Mouse (Mus musculus) olfactory bulb, adult 2 months (tissue): Measurements from ENCODE around the gene Il22ra1. TPM values are rescaled to one million over a fixed set of nuclear protein-coding genes. Genes with fewer than 3 reads are reported as not detected.

Experiments
- H3K27ac ChIP-seq: fragments of 200-500 bp; 2 replicates; pipeline ENCODE4 v1.5.1; 2012; ENCODE audit warnings: low read depth, low read length; ENCODE audit not compliant: insufficient read depth
- H3K4me1 ChIP-seq: fragments of 200-500 bp; 2 replicates; pipeline ENCODE4 v1.6.1; 2012; ENCODE audit warnings: low read length; ENCODE audit not compliant: control insufficient read depth, insufficient read depth
- H3K4me3 ChIP-seq: fragments of 200-500 bp; 2 replicates; pipeline ENCODE4 v1.5.1; 2012; ENCODE audit warnings: mild to moderate bottlenecking, low read depth, low read length, moderate library complexity; ENCODE audit not compliant: insufficient read depth
- CTCF ChIP-seq: fragments of 200-500 bp; IDR thresholded peaks from 2 replicates; pipeline ENCODE4 v1.5.1; 2012; ENCODE audit warnings: low read depth, mild to moderate bottlenecking, low read length, moderate library complexity; ENCODE audit not compliant: insufficient read depth
- POLR2A ChIP-seq: fragments of 200-500 bp; IDR thresholded peaks from 2 replicates; pipeline ENCODE4 v1.6.1; 2012; ENCODE audit warnings: mild to moderate bottlenecking, low read depth, low read length, moderate library complexity; ENCODE audit not compliant: insufficient read depth
- WGBS: fragments of 180-500 bp; shearing (Covaris S2); methylation state at CpG from one replicate; pipeline ENCODE4 v1.1.7; 2018; 5-methylcytosine and 5-hydroxymethylcytosine counted together
- polyA plus RNA-seq: library from polyadenylated mRNA; stranded (reverse); fragments of >200 nt; gene quantifications from 2 replicates; pipeline ENCODE4 v1.2.4, GENCODE M21; 2012; ENCODE audit warnings: low replicate concordance; ENCODE audit not compliant: missing spikeins, insufficient read depth, insufficient read length

Il22ra1 gene
- polyA plus RNA-seq, 1 experiment = not detected

DNA sequence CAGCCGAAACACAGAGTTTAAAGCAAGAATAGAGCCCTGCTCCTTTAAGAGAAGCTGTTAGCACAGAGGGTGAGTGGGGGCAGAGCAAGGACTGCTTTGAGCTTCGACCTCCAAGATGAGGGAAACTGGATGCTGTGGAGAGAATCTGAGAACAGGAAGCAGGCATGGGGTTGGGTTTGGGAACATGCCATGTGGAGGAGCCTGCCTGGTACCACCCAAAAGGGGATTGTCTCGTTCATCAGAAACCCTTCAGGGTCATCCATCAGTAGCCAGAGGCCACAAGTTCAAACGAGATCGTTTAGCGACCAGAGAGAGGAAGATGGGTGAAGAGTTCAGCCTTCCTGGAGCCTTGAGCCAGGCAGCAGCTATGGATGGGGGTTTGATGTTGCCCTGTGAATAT lies 15.5 kb downstream of the Il22ra1 start:
- peaks cover 13% of the 10 kb centered on the region for H3K4me1 ChIP-seq
- WGBS = 63% methylated on average over 6 of the region's 6 CpGs
- H3K27ac ChIP-seq = no peak overlapping the region
- no peak overlapping the region for H3K4me3 ChIP-seq
- TF ChIP-seq POLR2A = no peak
- no peak for TF ChIP-seq CTCF

DNA sequence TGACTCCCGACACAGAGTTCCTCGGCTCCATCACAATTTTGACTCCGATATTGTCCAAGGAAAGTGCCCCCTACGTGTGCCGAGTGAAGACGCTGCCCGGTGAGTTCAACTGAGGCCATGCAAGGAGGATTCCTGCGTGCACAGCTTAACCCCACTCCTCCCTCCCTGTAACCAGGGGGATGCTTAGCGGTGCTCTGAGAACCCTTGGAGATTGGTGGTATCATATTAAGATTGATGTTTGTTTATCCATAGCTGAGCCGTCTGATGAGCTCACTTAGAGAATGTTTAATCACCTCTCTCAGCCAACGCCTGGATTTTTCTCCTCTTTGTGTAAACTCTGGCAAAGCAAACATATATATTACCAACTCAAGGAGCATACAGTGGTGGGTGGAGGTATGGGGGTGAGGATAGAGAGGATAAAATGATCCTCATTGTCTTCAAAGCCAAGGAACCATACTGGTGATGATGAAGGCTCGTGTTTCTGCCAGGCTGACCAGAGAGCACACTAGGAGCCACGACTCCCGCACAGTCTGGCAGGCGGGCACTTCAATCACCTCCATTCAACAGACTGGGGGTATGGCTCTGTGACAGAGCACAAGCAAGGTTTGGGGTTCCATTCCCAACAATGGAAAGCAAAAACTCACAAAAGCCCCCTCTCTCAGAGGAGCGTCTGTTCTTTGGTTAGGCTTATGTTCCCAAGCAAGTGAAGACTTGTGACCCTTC lies 16.9 kb downstream of the Il22ra1 start:
- H3K4me3 ChIP-seq = no peak overlapping the region
- no peak overlapping the region for H3K27ac ChIP-seq
- H3K4me1 ChIP-seq = peaks cover 13% of the 10 kb centered on the region
- TF ChIP-seq CTCF (no peak), POLR2A (no peak)
- 60% methylated on average over 16 of the region's 16 CpGs for WGBS

DNA sequence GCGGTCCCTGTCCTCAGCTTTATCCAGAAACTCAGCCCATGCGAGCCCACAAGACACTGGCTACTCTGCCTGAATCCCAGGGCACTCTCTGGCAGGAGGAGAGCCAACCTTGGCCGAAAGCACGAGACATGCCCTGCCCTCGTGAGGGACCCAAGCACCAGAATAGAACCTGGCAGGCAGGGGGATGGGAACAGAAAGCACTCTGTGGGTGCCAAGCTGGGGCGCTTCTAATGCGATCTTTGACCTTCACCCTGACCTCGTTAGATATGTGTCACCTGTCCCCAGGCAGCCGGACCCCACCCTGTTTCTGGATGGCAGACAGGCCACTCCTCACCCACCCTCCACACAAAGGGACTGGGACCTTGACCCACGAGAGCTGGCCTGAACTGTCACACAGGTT lies 17.6 kb downstream of the Il22ra1 start:
- WGBS = 85% methylated on average over 10 of the region's 10 CpGs

DNA sequence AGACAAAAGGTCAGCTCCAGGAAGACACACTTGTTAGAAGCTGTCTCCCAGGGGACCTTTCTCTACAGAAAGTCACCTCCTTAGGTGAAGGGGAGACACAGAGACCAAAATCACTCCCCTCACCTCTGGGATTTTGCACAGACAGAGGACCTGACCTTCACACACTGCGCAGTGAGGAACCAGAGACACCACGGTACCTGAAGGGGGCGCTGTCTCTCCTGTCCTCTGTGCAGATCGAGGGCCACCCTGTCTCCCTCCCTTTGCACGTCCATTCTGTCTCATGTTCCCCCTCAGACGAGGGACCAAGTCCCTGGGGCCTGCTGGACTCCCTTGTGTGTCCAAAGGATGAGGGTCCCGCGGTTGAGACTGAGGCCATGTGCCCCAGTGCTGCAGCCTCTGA lies 22.9 kb downstream of the Il22ra1 start:
- TF ChIP-seq POLR2A (no peak), CTCF (no peak)
- no peak overlapping the region for H3K4me3 ChIP-seq
- no peaks in the 10 kb centered on the region for H3K4me1 ChIP-seq
- H3K27ac ChIP-seq = no peak overlapping the region
- 84% methylated on average over 8 of the region's 8 CpGs for WGBS

More for the DNA sequence above, 17.6 kb downstream of the Il22ra1 start:
- Histone ChIP-seq H3K4me1 (peaks cover 13% of the 10 kb centered on the region), H3K27ac (no peak overlapping the region), H3K4me3 (no peak overlapping the region)
- TF ChIP-seq CTCF (no peak), POLR2A (no peak)

DNA sequence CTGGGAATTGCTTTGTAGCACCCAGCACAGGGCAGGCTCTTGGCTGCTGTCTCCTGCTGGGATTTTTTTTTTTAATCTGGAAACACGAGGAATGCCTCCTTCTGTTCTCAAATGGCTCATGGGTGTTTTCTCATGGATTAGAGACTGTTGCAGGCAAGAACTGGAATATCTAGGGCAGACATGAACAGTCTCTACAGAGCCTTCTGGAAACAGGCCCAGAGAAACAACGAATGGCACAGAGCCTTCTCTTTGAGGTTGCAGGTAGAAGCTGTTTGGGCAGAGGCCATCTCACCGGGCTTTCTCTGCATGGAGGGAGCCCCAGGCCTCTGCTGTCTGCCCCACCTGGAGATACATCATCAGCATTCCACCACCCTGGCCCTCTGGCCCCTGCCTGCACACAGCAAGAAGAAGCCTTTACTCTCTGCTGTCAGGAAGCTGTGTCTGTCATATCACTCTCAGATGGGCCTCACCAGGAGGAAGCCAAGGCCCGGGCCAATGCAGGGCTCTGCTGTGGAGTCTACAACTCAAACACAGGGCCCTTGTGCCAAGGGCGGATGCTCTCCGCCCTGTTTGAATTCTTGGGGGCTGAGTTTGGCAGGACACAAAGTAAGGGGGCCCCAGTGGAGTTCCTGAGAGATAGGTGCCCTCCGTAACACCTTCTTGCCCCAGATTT lies 24.3 kb downstream of the Il22ra1 start:
- TF ChIP-seq CTCF (no peak), POLR2A (no peak)
- Histone ChIP-seq H3K4me1 (no peaks in the 10 kb centered on the region), H3K4me3 (no peak overlapping the region), H3K27ac (no peak overlapping the region)
- WGBS = 83% methylated on average over 7 of the region's 7 CpGs

DNA sequence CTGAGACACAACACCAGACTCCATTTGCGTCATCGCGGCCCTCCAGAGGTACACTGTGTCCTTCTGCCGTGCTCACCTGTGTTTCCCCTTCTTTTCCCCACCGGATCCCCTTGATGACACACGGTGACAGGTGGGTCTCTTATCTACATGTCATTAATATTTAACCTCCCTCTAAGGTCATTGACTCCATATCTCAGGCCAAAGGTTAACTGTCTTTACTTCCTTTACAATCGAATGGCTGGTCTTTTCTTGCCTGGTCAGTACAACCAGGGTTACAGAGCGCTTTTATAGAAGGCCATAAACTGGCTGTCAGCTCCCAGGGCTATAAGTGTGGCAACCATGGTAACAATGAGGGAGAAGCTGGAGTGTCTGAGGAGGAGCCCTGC lies 24.8 kb downstream of the Il22ra1 start:
- WGBS = 94% methylated on average over 8 of the region's 8 CpGs
- Histone ChIP-seq H3K27ac (no peak overlapping the region), H3K4me3 (no peak overlapping the region), H3K4me1 (no peaks in the 10 kb centered on the region)
- no peak for TF ChIP-seq POLR2A

DNA sequence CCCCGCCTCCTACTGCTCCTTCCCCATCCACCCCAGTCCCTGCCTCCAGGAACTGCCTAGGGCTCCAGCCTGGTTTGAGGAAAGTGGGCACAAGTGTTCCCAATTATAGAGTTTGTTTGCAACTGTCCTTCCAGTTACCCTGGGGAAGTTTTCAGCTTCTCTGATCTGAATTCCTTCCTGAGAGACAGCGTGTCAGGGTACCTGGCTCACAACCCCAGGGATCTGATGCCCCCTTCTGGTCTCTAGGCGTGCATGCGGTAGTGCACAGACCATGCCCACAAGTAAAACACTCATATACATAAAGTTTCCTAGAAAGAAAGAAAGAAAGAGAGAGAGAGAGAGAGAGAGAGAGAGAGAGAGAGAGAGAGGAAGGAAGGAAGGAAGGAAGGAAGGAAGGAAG lies 30.4 kb downstream of the Il22ra1 start:
- H3K4me1 ChIP-seq = peaks cover 5% of the 10 kb centered on the region
- WGBS = 30% methylated on average over 4 of the region's 4 CpGs
- no peak overlapping the region for H3K4me3 ChIP-seq
- no peak overlapping the region for H3K27ac ChIP-seq
- no peak for TF ChIP-seq CTCF
- no peak for TF ChIP-seq POLR2A

DNA sequence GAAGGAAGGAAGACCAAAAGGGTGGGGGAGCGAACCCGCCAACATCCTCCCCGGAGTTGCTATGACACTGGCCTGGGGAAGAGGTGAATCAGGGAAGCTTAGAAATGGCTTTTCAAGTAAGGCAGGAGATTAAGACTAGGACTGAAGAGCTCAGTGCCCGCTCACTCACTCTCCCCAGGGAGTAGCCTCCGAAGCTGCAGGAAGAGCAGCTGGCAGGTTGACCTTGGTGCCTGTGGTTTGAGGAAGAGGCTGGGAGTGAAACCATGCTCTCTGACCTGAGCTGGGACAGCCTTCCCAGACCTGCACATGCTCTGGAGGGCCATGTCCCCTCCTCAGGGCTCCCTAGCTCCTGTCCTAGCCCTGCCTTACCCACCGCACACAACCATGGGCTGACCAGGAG lies 30.9 kb downstream of the Il22ra1 start:
- no peak overlapping the region for H3K27ac ChIP-seq
- WGBS = 52% methylated on average over 6 of the region's 6 CpGs
- TF ChIP-seq POLR2A (no peak), CTCF (no peak)
- H3K4me1 ChIP-seq = peaks cover 5% of the 10 kb centered on the region
- no peak overlapping the region for H3K4me3 ChIP-seq

DNA sequence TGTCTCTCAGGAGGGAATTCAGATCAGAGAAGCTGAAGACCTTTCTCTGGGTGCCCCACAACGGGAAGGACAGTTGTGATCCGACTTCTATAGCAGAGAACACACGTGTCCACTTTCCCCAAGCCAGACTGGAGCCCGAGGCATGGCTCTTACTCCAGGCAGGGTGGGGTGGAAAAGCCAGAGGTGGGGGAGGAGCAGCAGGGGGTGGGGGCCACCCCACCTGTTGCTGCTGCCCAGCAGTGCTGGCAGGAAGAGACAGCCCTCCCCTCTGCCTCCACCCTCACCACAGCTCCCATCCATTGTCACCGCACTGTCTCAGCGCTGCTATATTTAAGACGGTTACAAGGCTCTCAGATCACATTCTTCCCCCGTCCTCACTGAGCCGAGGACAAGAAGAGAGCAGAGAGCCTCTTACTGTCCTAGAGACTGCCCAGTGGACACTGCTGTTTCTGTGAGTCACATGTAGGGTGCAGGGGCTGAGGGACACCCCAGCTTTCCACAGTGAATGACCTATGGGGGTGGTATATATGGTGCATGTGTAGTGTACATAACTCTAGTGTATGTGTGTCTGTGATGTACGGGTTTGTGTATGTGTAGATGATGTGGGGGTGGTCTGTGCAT lies 31.5 kb downstream of the Il22ra1 start, which contains the start of gene Myom3:
Myom3 (plus strand) TSS at position 360 of the 621 bp plus-strand sequence.
- WGBS = 54% methylated on average over 10 of the region's 10 CpGs

More for the DNA sequence above, 31.5 kb downstream of the Il22ra1 start, which contains the start of gene Myom3:
- TF ChIP-seq CTCF (no peak), POLR2A (no peak)
- H3K4me3 ChIP-seq = no peak within 1 kb of the TSS
- no peak within 1 kb of the TSS for H3K27ac ChIP-seq
- peaks cover 5% of the 10 kb centered on the region for H3K4me1 ChIP-seq
